Mouse (Mus musculus) lung, embryonic 16.5 days (tissue): ENCODE measurements around the gene Olfr1322. TPM values are rescaled to one million over a fixed set of nuclear protein-coding genes. Genes with fewer than 3 reads are reported as not detected.

Source experiments
- ATAC-seq: fragments of 200-750 bp; cut with Nextera tagmentation; 2 replicates; pipeline ENCODE4 v1.8.0; 2017; ENCODE audit warnings: low read depth, mild to moderate bottlenecking, moderate library complexity
- H3K27ac ChIP-seq: fragments of 300-500 bp; sonication (generic); 2 replicates; pipeline ENCODE4 v1.5.1; 2014; ENCODE audit warnings: mild to moderate bottlenecking, control low read depth, low read length
- H3K27me3 ChIP-seq: fragments of 300-500 bp; sonication (generic); 2 replicates; pipeline ENCODE4 v1.6.1; 2014; ENCODE audit warnings: low read depth, low read length, mixed read lengths; ENCODE audit not compliant: control insufficient read depth, insufficient read depth
- H3K36me3 ChIP-seq: fragments of 300-500 bp; sonication (generic); 2 replicates; pipeline ENCODE4 v1.6.1; 2014; ENCODE audit warnings: low read length; ENCODE audit not compliant: control insufficient read depth, insufficient read depth
- H3K4me1 ChIP-seq: fragments of 300-500 bp; sonication (generic); replicated peaks from 2 replicates; pipeline ENCODE4 v1.6.1; 2014; ENCODE audit warnings: low read length, mixed read lengths; ENCODE audit not compliant: control insufficient read depth, insufficient read depth
- H3K4me2 ChIP-seq: fragments of 300-500 bp; sonication (generic); 2 replicates; pipeline ENCODE4 v1.6.1; 2014; ENCODE audit warnings: low read depth, low read length, control low read depth
- H3K4me3 ChIP-seq: fragments of 300-500 bp; sonication (generic); 2 replicates; pipeline ENCODE4 v1.5.1; 2014; ENCODE audit warnings: mild to moderate bottlenecking, low read length, control low read depth
- H3K9ac ChIP-seq: fragments of 300-500 bp; sonication (generic); 2 replicates; pipeline ENCODE4 v1.6.1; 2014; ENCODE audit warnings: low read length, control low read depth
- H3K9me3 ChIP-seq: fragments of 300-500 bp; sonication (generic); 2 replicates; pipeline ENCODE4 v1.6.1; 2016; ENCODE audit warnings: low read length; ENCODE audit not compliant: control insufficient read depth
- WGBS: fragments of 180-500 bp; shearing (Covaris S2); extraction: QIAGEN DNeasy Blood & Tissue Kit; methylation state at CpG from one replicate; pipeline ENCODE4 v1.1.7; 2014; 5-methylcytosine and 5-hydroxymethylcytosine counted together
- polyA plus RNA-seq: library from polyadenylated mRNA; unstranded; fragments of >200 nt; fragmentation: Nextera tagmentation; extraction: Ambion mirVana; gene quantifications from 2 replicates; pipeline ENCODE4 v1.2.1, GENCODE M21; 2015

The Olfr1322 gene
- polyA plus RNA-seq, result not detected in 2 replicates

- H3K4me1 ChIP-seq, result no peaks in the 10 kb centered on the region
- no peaks in the 10 kb centered on the region for H3K9me3 ChIP-seq
- no peak within 1 kb of the TSS for H3K4me3 ChIP-seq
- H3K4me2 ChIP-seq, result no peak within 1 kb of the TSS
- no peaks in the 10 kb centered on the region for H3K27me3 ChIP-seq
- no peak within 1 kb of the TSS for H3K9ac ChIP-seq
- no peak for ATAC-seq
- H3K36me3 ChIP-seq, result no peaks in the 10 kb centered on the region
- H3K27ac ChIP-seq, result no peak within 1 kb of the TSS
- WGBS, result 62% methylated on average over 2 of the region's 2 CpGs
Measured at GRCm38 (mm10) chrX:49891383-49891782, at the start of gene Olfr1322. Olfr1322 (minus strand) TSS chrX:49891483.

GRCm38 (mm10) chrX:49877651-49878349, 13.5 kb downstream of the Olfr1322 start:
- Histone ChIP-seq H3K4me2 (no peak overlapping the region), H3K4me3 (no peak overlapping the region), H3K36me3 (no peaks in the 10 kb centered on the region), H3K9me3 (no peaks in the 10 kb centered on the region), H3K4me1 (no peaks in the 10 kb centered on the region), H3K27ac (no peak overlapping the region), H3K9ac (no peak overlapping the region), H3K27me3 (no peaks in the 10 kb centered on the region)
- ATAC-seq, result no peak
- WGBS, result 80% methylated on average over 4 of the region's 4 CpGs

Other genes with a start within 250 kb of the Olfr1322 start
- not detected in 2 replicates for gene Olfr1320, start 219.2 kb downstream of the Olfr1322 start, polyA plus RNA-seq
- gene Olfr1321, start 156.4 kb downstream of the Olfr1322 start, polyA plus RNA-seq, result not detected in 2 replicates
- 3.0 and 3.7 TPM in 2 replicates for gene Igsf1, start 93.7 kb downstream of the Olfr1322 start, polyA plus RNA-seq
- gene Olfr1323, start 127.9 kb upstream of the Olfr1322 start, polyA plus RNA-seq, result not detected in 2 replicates